Mouse (Mus musculus): ENCODE measurements at regions not wholly inside any gene's neighbourhood (a gene's known extent, or its start where the extent isn't known, plus 50 kb on each side); places are given as distances from the start of the nearest gene placed in this dataset.

DNA sequence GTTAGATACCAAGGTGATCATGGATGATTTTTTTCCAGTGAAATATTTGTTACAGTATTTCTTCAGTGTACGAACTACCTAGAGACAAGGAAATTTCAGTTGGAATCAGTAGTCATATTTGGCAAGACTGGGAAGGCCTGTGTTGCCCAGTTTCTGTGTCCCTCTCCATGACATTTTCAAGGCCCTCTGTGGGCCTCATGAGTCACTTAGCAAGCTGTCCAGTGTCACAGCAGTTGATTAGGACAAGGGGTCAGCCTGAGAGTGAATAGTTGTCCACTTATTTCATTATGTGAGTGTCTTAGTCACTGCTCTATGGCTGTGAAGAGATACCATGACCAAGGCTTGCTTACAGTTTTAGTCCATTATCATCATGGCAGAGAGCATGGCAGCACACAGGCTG is 71.5 kb upstream of the Nrsn1 start:
- DNase-seq (ENCODE audit: extremely low spot score in 1 of 2, low spot score in 2 of 2): no peak
- intact Hi-C loops (cut with DNase I): no loop called here

- intact Hi-C loops (cut with DNase I): no loop called here
Observed at GRCm38 (mm10) chr13:25333803-25334202, 63.5 kb upstream of the Nrsn1 start.

More at GRCm38 (mm10) chr13:25333803-25334202, 63.5 kb upstream of the Nrsn1 start:
- no peak for DNase-seq (ENCODE audit: extremely low spot score in 1 of 2, low spot score in 2 of 2)
